Mouse (Mus musculus) Patski (cell line): ENCODE results near the gene C3ar1. TPM values are rescaled to one million over a fixed set of nuclear protein-coding genes. Genes with fewer than 3 reads are reported as not detected.

Source experiments
- ATAC-seq: fragments of 100-300 bp; one replicate; pipeline ENCODE4 v1.8.0; 2021
- CTCF ChIA-PET: fragments of 350-600 bp; sonication (Branson Sonifier 250); formaldehyde crosslinking; loops from one replicate; lab custom pipeline; 2022; ENCODE audit warnings: inconsistent platforms; lab: Charles Lee
- POLR2A ChIA-PET: fragments of 350-600 bp; sonication (Branson Sonifier 250); formaldehyde crosslinking; loops from one replicate; lab custom pipeline; 2022; ENCODE audit warnings: antibody characterized with exemption, inconsistent platforms; lab: Charles Lee
- DNase-seq: peaks from one replicate; pipeline ENCODE4 v3.0.0-alpha.2; 2011; ENCODE audit warnings: low read depth, low spot score
- H3K27me3 ChIP-seq: fragments of 371-371 bp; one replicate; pipeline ENCODE4 v1.5.1; 2021
- CTCF ChIP-seq: fragments of 100-300 bp; IDR thresholded peaks from one replicate; pipeline ENCODE4 v1.5.1; 2021
- in situ Hi-C: fragments of 300-500 bp; cut with MboI; formaldehyde crosslinking; loops from 3 replicates; pipeline ENCODE4 v1.11.1; 2018; ENCODE audit warnings: low pct_unique_long_range_greater_than_20kb, mixed read lengths
- polyA plus RNA-seq: library from polyadenylated mRNA; unstranded; gene quantifications from one replicate; pipeline ENCODE4 v1.2.3, GENCODE M21; 2021

The C3ar1 gene
- polyA plus RNA-seq: not detected

GRCm38 (mm10) chr6:122855955-122856354, at the start of gene C3ar1:
Gene C3ar1 (minus strand): TSS chr6:122856161.
- POLR2A ChIA-PET: no interaction called here
- in situ Hi-C loops: no loop called here
- ATAC-seq: no peak

DNA sequence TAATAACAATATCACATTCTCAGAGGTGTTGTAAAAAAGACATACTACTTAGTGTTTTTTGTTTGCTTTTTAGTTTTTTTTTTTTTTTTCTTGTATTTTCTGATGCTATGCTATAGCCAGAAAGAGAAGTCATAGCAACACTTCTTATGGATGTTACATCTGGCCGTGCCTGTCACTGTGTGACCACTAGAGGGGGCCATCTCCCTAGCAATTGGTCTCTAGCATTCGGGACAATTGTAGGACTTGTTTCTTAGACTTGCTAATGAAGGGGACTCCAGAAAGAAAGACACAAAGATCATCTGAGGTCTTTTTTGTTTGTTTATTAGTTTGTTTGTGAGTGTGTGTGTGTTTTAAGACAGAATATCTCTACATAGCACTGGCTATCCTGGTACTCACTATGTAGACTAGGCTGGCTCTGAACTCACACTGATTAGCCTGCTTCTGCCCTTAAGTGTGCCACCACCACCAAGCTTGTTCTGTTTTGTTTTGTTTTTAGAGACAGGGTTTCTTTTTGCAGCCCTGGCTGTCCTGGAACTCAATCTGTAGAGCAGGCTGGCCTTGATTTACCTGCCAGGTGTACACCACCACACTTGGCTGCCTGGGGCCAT, 36.6 kb upstream of the C3ar1 start:
- ATAC-seq (no peak), DNase-seq (no peak)
- ChIA-PET POLR2A (interaction anchor here (0.6 kb wide), 1 partner anchor 53 kb away, joined by 3 read pairs; no protein-coding TSS in a partner anchor), CTCF (interaction anchor here (0.7 to 3.4 kb wide), 6 partner anchors 9 to 84 kb away, joined by 3 to 15 read pairs (median 4); no protein-coding TSS in a partner anchor)
- in situ Hi-C loops: loop anchor here (10.0 to 25.0 kb wide), 3 partner anchors 292 to 1495 kb away; no protein-coding TSS in a partner anchor
- peak; percentile 77 for TF ChIP-seq CTCF
- H3K27me3 ChIP-seq: no peaks in the 10 kb centered on the region

More at GRCm38 (mm10) chr6:122855955-122856354, at the start of gene C3ar1:
- CTCF ChIA-PET: no interaction called here
- no peak for TF ChIP-seq CTCF
- no peak for DNase-seq
- H3K27me3 ChIP-seq: no peaks in the 10 kb centered on the region

- in situ Hi-C loops: loop anchor here (25.0 kb wide), 1 partner anchor 1498 kb away; no protein-coding TSS in a partner anchor
- ATAC-seq (peak; percentile 41), DNase-seq (no peak)
- POLR2A ChIA-PET: no interaction called here
- CTCF ChIA-PET: interaction anchor here (3.4 kb wide), 1 partner anchor 9 kb away, joined by 15 read pairs; no protein-coding TSS in a partner anchor
- no peaks in the 10 kb centered on the region for H3K27me3 ChIP-seq
- no peak for TF ChIP-seq CTCF
Measured at GRCm38 (mm10) chr6:122889599-122889998, 33.6 kb upstream of the C3ar1 start.

DNA sequence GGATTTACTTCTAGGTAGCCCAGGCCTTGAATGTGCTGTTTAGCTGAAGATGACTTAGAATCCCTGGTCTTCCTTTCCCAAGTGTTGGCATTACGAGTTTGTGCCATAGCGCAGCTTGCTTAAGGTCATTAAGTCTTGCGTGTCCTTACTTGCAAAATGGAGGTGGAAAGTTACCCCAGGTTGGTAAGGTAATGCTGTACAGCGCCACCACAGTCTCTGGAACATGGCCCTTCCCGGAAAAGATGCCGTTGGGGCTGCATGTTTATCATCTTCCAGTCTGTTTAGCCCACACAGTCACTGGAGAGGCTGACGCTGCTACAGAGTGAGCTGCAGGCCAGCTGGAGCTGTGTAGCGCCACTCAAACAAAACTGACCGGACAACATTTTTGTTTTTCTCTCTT, 27.6 kb upstream of the C3ar1 start:
- CTCF ChIA-PET: no interaction called here
- TF ChIP-seq CTCF: no peak
- DNase-seq (no peak), ATAC-seq (no peak)
- no peaks in the 10 kb centered on the region for H3K27me3 ChIP-seq
- POLR2A ChIA-PET: interaction anchor here (0.6 kb wide), 1 partner anchor 8 kb away, joined by 6 read pairs; no protein-coding TSS in a partner anchor
- in situ Hi-C loops: loop anchor here (25.0 kb wide), 1 partner anchor 1504 kb away; no protein-coding TSS in a partner anchor

DNA sequence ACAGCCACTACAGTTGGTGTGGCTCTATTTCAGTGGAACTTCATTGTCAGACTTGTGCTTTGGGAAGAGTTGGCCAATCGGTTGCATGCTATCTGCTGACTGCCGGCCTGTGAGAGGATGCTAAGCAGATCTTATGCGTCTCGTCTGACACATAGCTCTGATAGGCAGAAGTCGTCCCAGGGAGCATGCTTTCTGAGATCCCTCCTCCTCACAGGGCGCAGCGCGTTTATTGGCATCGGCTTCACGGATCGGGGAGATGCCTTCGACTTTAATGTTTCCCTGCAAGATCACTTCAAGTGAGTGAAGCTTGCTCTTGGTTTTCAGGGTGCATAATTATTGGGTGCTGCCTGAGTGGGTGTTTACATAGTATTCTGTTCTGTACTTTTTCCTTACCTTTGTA, 25.3 kb upstream of the C3ar1 start:
- CTCF ChIA-PET: interaction anchor here (1.3 to 2.8 kb wide), 2 partner anchors 9 to 77 kb away, joined by 3 to 15 read pairs; no protein-coding TSS in a partner anchor
- DNase-seq (no peak), ATAC-seq (no peak)
- no peaks in the 10 kb centered on the region for H3K27me3 ChIP-seq
- no peak for TF ChIP-seq CTCF
- in situ Hi-C loops: loop anchor here (25.0 kb wide), 1 partner anchor 1506 kb away; no protein-coding TSS in a partner anchor
- POLR2A ChIA-PET: no interaction called here

GRCm38 (mm10) chr6:122879781-122880505, 24.0 kb upstream of the C3ar1 start:
- no peak for TF ChIP-seq CTCF
- ATAC-seq: no peak
- ChIA-PET POLR2A (no interaction called here), CTCF (interaction anchor here (1.3 to 2.8 kb wide), 2 partner anchors 11 to 75 kb away, joined by 3 to 15 read pairs; no protein-coding TSS in a partner anchor)
- in situ Hi-C loops: loop anchor here (25.0 kb wide), 1 partner anchor 1507 kb away; no protein-coding TSS in a partner anchor
- no peak for DNase-seq
- H3K27me3 ChIP-seq: no peaks in the 10 kb centered on the region

- no peak for TF ChIP-seq CTCF
- in situ Hi-C loops: loop anchor here (25.0 kb wide), 1 partner anchor 1508 kb away; no protein-coding TSS in a partner anchor
- no peak for ATAC-seq
- no peak for DNase-seq
- no peaks in the 10 kb centered on the region for H3K27me3 ChIP-seq
- ChIA-PET CTCF (interaction anchor here (2.8 kb wide), 1 partner anchor 11 kb away, joined by 15 read pairs; no protein-coding TSS in a partner anchor), POLR2A (no interaction called here)
Measured at GRCm38 (mm10) chr6:122879141-122879735, 23.3 kb upstream of the C3ar1 start.

DNA sequence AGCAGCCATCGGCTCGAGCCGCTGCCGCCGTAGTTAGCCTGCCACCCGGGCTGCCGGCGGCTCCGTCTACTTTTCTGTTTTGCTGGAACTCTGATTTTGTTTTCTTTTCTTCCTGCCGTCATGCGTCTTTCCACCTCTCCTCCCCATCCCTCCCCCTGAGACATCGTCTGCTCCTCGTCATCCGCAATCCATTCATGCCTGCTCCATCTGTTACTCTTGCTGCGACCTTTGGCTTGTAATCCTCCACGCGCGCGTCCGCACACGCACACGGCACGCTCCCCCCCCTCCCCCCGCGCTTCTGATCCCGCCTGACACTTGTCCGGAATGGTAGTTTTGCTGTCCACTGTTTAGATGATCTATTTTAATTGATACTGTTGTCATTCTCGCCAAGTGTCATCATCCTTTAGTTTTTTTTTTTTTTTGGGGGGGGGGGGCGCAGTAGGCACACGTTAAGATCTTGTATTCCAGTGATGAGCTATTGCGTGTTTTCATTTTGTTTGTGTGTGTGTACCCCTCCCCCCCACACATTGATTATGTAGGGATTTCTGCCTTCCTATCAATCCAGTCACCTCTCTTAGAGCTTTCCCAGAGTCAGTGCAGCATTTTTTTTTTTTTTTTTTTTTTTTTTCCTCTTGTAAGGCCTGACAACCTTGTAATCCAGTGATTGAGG, 18.9 kb upstream of the C3ar1 start:
- ATAC-seq: peak; percentile 2
- ChIA-PET POLR2A (interaction anchor here (0.5 to 0.7 kb wide), 6 partner anchors 8 to 1884 kb away, joined by 3 to 7 read pairs (median 5); no protein-coding TSS in a partner anchor), CTCF (interaction anchor here (1.1 to 1.6 kb wide), 4 partner anchors 12 to 46 kb away, joined by 3 to 4 read pairs (median 3); no protein-coding TSS in a partner anchor)
- no peak for TF ChIP-seq CTCF
- no peak for DNase-seq
- H3K27me3 ChIP-seq: no peaks in the 10 kb centered on the region
- in situ Hi-C loops: loop anchor here (5.0 to 25.0 kb wide), 2 partner anchors 53 to 1512 kb away; no protein-coding TSS in a partner anchor
